Mouse (Mus musculus) MEL (cell line): Measurements from ENCODE around the gene Rnase13. TPM values are rescaled to one million over a fixed set of nuclear protein-coding genes. Genes with fewer than 3 reads are reported as not detected.

Experiments used
- DNase-seq: peaks from one replicate; pipeline ENCODE4 v3.0.0; 2011; ENCODE audit warnings: low read depth, low spot score
- H3K27ac ChIP-seq: 2 replicates; pipeline ENCODE4 v1.5.1; 2012; ENCODE audit warnings: low read depth, mild to moderate bottlenecking, control low read depth, low read length, moderate library complexity; ENCODE audit not compliant: control insufficient read depth
- H3K27me3 ChIP-seq, 2 experiments: fragments of 150-350 bp in 1 of 2; sonication (generic) in 1 of 2; 2 replicates each; pipeline ENCODE4 v1.6.1; 2012; ENCODE audit warnings: low read length in 2 of 2, mild to moderate bottlenecking in 2 of 2, improper control_type of control experiment in 1 of 2, moderate library complexity in 1 of 2; ENCODE audit not compliant: insufficient read depth in 2 of 2, control insufficient read depth in 1 of 2
- H3K36me3 ChIP-seq, 2 experiments: 2 replicates each; pipeline ENCODE4 v1.6.1; 2012 to 2014; ENCODE audit warnings: low read length in 2 of 2, improper control_type of control experiment in 1 of 2, inconsistent platforms in 1 of 2, mild to moderate bottlenecking in 1 of 2; ENCODE audit not compliant: insufficient read depth in 2 of 2, control insufficient read depth in 1 of 2
- H3K4me1 ChIP-seq, 2 experiments: fragments of 150-350 bp in 1 of 2; sonication (generic) in 1 of 2; 2 replicates each; pipeline ENCODE4 v1.6.1; 2012; ENCODE audit warnings: low read length in 2 of 2, improper control_type of control experiment in 1 of 2, mild to moderate bottlenecking in 1 of 2; ENCODE audit not compliant: insufficient read depth in 2 of 2, control insufficient read depth in 1 of 2
- H3K4me3 ChIP-seq, 2 experiments: fragments of 150-350 bp in 1 of 2; sonication (generic) in 1 of 2; 2 replicates each; pipeline ENCODE4 v1.5.1; 2012; ENCODE audit warnings: low read depth in 2 of 2, low read length in 2 of 2, mild to moderate bottlenecking in 2 of 2, moderate library complexity in 2 of 2, control low read depth in 1 of 2, improper control_type of control experiment in 1 of 2; ENCODE audit not compliant: control insufficient read depth in 1 of 2, insufficient read depth in 1 of 2
- H3K79me2 ChIP-seq: 2 replicates; pipeline ENCODE4 v1.6.1; 2012; ENCODE audit warnings: mild to moderate bottlenecking, low read length, moderate library complexity; ENCODE audit not compliant: control insufficient read depth, poor library complexity, insufficient read depth
- H3K9ac ChIP-seq: 2 replicates; pipeline ENCODE4 v1.6.1; 2012; ENCODE audit warnings: low read depth, mild to moderate bottlenecking, control low read depth, low read length, moderate library complexity; ENCODE audit not compliant: control insufficient read depth, poor library complexity, severe bottlenecking
- H3K9me3 ChIP-seq: fragments of 150-350 bp; sonication (generic); replicated peaks from 2 replicates; pipeline ENCODE4 v1.6.1; 2012; ENCODE audit warnings: mild to moderate bottlenecking, low read length, improper control_type of control experiment, moderate library complexity; ENCODE audit not compliant: insufficient read depth
- CHD2 ChIP-seq: IDR thresholded peaks from 2 replicates; pipeline ENCODE4 v1.6.1; 2011; ENCODE audit warnings: low read length, improper control_type of control experiment
- CTCF ChIP-seq, 3 experiments: IDR thresholded peaks in 2 of 3; conservative IDR thresholded peaks in 1 of 3; 2 replicates each; pipeline ENCODE4 v1.5.1; 2011 to 2012; ENCODE audit warnings: low read length in 3 of 3, low read depth in 2 of 3, mild to moderate bottlenecking in 2 of 3, improper control_type of control experiment in 1 of 3, inconsistent platforms in 1 of 3, mixed read lengths in 1 of 3, moderate library complexity in 1 of 3; ENCODE audit not compliant: control insufficient read depth in 1 of 3, insufficient read depth in 1 of 3, poor library complexity in 1 of 3, severe bottlenecking in 1 of 3
- E2F4 ChIP-seq: IDR thresholded peaks from 2 replicates; pipeline ENCODE4 v1.6.1; 2011; ENCODE audit warnings: low read depth, low read length, improper control_type of control experiment, borderline replicate concordance
- GATA1 ChIP-seq: IDR thresholded peaks from 2 replicates; pipeline ENCODE4 v1.6.1; 2011; ENCODE audit warnings: low read depth, low read length, improper control_type of control experiment
- KAT2A ChIP-seq: conservative IDR thresholded peaks from 2 replicates; pipeline ENCODE4 v1.6.1; 2012; ENCODE audit warnings: low read depth, low read length, improper control_type of control experiment, inconsistent platforms
- MAZ ChIP-seq: IDR thresholded peaks from 2 replicates; pipeline ENCODE4 v1.6.1; 2012; ENCODE audit warnings: low read depth, mild to moderate bottlenecking, inconsistent platforms, low read length, improper control_type of control experiment
- MXI1 ChIP-seq: IDR thresholded peaks from 2 replicates; pipeline ENCODE4 v1.6.1; 2011; ENCODE audit warnings: mild to moderate bottlenecking, low read depth, low read length, improper control_type of control experiment
- MYB ChIP-seq: IDR thresholded peaks from 2 replicates; pipeline ENCODE4 v1.6.1; 2011; ENCODE audit warnings: mild to moderate bottlenecking, low read depth, low read length, improper control_type of control experiment
- NELFE ChIP-seq: IDR thresholded peaks from 2 replicates; pipeline ENCODE4 v1.6.1; 2011; ENCODE audit warnings: low read depth, low read length, improper control_type of control experiment
- NRF1 ChIP-seq: IDR thresholded peaks from 2 replicates; pipeline ENCODE4 v1.6.1; 2014; ENCODE audit warnings: low read depth, mild to moderate bottlenecking, inconsistent platforms, low read length, improper control_type of control experiment, moderate library complexity; ENCODE audit not compliant: poor library complexity, insufficient read depth, severe bottlenecking
- POLR2A ChIP-seq, 2 experiments: IDR thresholded peaks; 2 replicates each; pipeline ENCODE4 v1.6.1; 2011 to 2012; ENCODE audit warnings: low read length in 2 of 2, mild to moderate bottlenecking in 2 of 2, control low read depth in 1 of 2, improper control_type of control experiment in 1 of 2, low read depth in 1 of 2, moderate library complexity in 1 of 2; ENCODE audit not compliant: control insufficient read depth in 1 of 2, insufficient read depth in 1 of 2, poor library complexity in 1 of 2
- POLR2AphosphoS5 ChIP-seq: IDR thresholded peaks from 2 replicates; pipeline ENCODE4 v1.6.1; 2012; ENCODE audit warnings: low read depth, borderline replicate concordance, mild to moderate bottlenecking, inconsistent platforms, low read length, moderate library complexity, mixed read lengths
- RAD21 ChIP-seq: IDR thresholded peaks from 2 replicates; pipeline ENCODE4 v1.6.1; 2011; ENCODE audit warnings: mild to moderate bottlenecking, low read depth, low read length, improper control_type of control experiment
- SMC3 ChIP-seq: IDR thresholded peaks from 2 replicates; pipeline ENCODE4 v1.6.1; 2011; ENCODE audit warnings: low read depth, low read length, improper control_type of control experiment
- TBP ChIP-seq: IDR thresholded peaks from 2 replicates; pipeline ENCODE4 v1.8.0; 2011; ENCODE audit warnings: low read depth, low read length, improper control_type of control experiment
- TCF12 ChIP-seq: IDR thresholded peaks from 2 replicates; pipeline ENCODE4 v1.6.1; 2014; ENCODE audit warnings: low read depth, mild to moderate bottlenecking, inconsistent platforms, low read length, improper control_type of control experiment, moderate library complexity
- UBTF ChIP-seq: IDR thresholded peaks from 2 replicates; pipeline ENCODE4 v1.6.1; 2012; ENCODE audit warnings: low read depth, mild to moderate bottlenecking, inconsistent platforms, low read length, improper control_type of control experiment, moderate library complexity, borderline replicate concordance; ENCODE audit not compliant: insufficient read depth
- USF2 ChIP-seq, 2 experiments: IDR thresholded peaks; 2 replicates each; pipeline ENCODE4 v1.6.1; 2011 to 2012; ENCODE audit warnings: improper control_type of control experiment in 2 of 2, low read length in 2 of 2, borderline replicate concordance in 1 of 2, inconsistent platforms in 1 of 2, low read depth in 1 of 2, mild to moderate bottlenecking in 1 of 2; ENCODE audit not compliant: insufficient read depth in 1 of 2
- ZMIZ1 ChIP-seq: IDR thresholded peaks from 2 replicates; pipeline ENCODE4 v1.6.1; 2012; ENCODE audit warnings: low read depth, mild to moderate bottlenecking, inconsistent platforms, low read length, improper control_type of control experiment, moderate library complexity
- ZNF384 ChIP-seq: IDR thresholded peaks from 2 replicates; pipeline ENCODE4 v1.6.1; 2012; ENCODE audit warnings: low read depth, mild to moderate bottlenecking, inconsistent platforms, low read length, improper control_type of control experiment
- polyA plus RNA-seq, 2 experiments: library from polyadenylated mRNA; stranded (reverse) in 1 of 2; unstranded in 1 of 2; fragments of >175 nt in 1 of 2; fragments of >200 nt in 1 of 2; gene quantifications; 2 replicates each; pipeline versions ENCODE4 v1.2.1 to v1.2.4; 2012; ENCODE audit warnings: low replicate concordance in 2 of 2, low read depth in 1 of 2; ENCODE audit not compliant: insufficient read length in 2 of 2, insufficient read depth in 1 of 2, missing spikeins in 1 of 2
- total RNA-seq: library from RNA; depleted of rRNA; stranded (reverse); fragments of 300-350 nt; gene quantifications from 2 replicates; pipeline ENCODE4 v1.2.3, GENCODE M21; 2012; rRNA removed

The Rnase13 gene
- not detected in 2 replicates for total RNA-seq
- not detected for polyA plus RNA-seq

- H3K36me3 ChIP-seq = no peaks in the 10 kb centered on the region
- H3K9me3 ChIP-seq = no peaks in the 10 kb centered on the region
- no peaks in the 10 kb centered on the region for H3K27me3 ChIP-seq
- no peak for TF ChIP-seq MAZ
- TF ChIP-seq GATA1 = no peak
- TF ChIP-seq UBTF = no peak
- TF ChIP-seq ZNF384 = no peak
- no peak for TF ChIP-seq E2F4
- no peak for TF ChIP-seq TCF12
- TF ChIP-seq ZMIZ1 = no peak
- TF ChIP-seq MYB = no peak
- TF ChIP-seq USF2 (IDR thresholded peaks at IDR 0.05; ENCODE audit: borderline replicate concordance in 1 of 2, insufficient read depth in 1 of 2, low read depth in 1 of 2, low read length in 2 of 2) = no peak
- TF ChIP-seq MXI1 = no peak
- no peak for TF ChIP-seq KAT2A
- TF ChIP-seq NRF1 = no peak
- no peak for TF ChIP-seq RAD21
- no peak for TF ChIP-seq CTCF (IDR thresholded peaks at IDR 0.05 in 2 of 3, conservative IDR thresholded peaks at IDR 0.05 in 1 of 3; ENCODE audit: control insufficient read depth in 1 of 3, insufficient read depth in 1 of 3, low read depth in 2 of 3, low read length in 3 of 3, poor library complexity in 1 of 3, severe bottlenecking in 1 of 3)
- H3K4me3 ChIP-seq = no peak within 1 kb of the TSS
- H3K27ac ChIP-seq = no peak within 1 kb of the TSS
- H3K79me2 ChIP-seq = no peaks in the 10 kb centered on the region
- H3K4me1 ChIP-seq = no peaks in the 10 kb centered on the region
- DNase-seq = no peak
- H3K9ac ChIP-seq = no peak within 1 kb of the TSS
These were observed at the start of gene Rnase13 for GRCm38 (mm10) chr14:51922571-51922865. Rnase13 (minus strand) TSS chr14:51922773.

GRCm38 (mm10) chr14:51967400-51967799, 44.8 kb upstream of the Rnase13 start:
- Histone ChIP-seq H3K27ac (no peak overlapping the region), H3K27me3 (no peaks in the 10 kb centered on the region)
- TF ChIP-seq POLR2AphosphoS5 (no peak), POLR2A (IDR thresholded peaks at IDR 0.05; ENCODE audit: control insufficient read depth in 1 of 2, insufficient read depth in 1 of 2, low read depth in 1 of 2, low read length in 2 of 2, poor library complexity in 1 of 2) (no peak), TCF12 (no peak), NELFE (no peak), TBP (no peak), MYB (no peak), NRF1 (no peak), ZNF384 (no peak), CHD2 (no peak), CTCF (IDR thresholded peaks at IDR 0.05 in 2 of 3, conservative IDR thresholded peaks at IDR 0.05 in 1 of 3; ENCODE audit: control insufficient read depth in 1 of 3, insufficient read depth in 1 of 3, low read depth in 2 of 3, low read length in 3 of 3, poor library complexity in 1 of 3, severe bottlenecking in 1 of 3) (no peak), SMC3 (no peak), RAD21 (no peak), ZMIZ1 (no peak), KAT2A (no peak)

More at GRCm38 (mm10) chr14:51967400-51967799, 44.8 kb upstream of the Rnase13 start:
- H3K4me1 ChIP-seq = no peaks in the 10 kb centered on the region
- DNase-seq = no peak
- H3K9ac ChIP-seq = no peak overlapping the region
- no peaks in the 10 kb centered on the region for H3K9me3 ChIP-seq
- no peaks in the 10 kb centered on the region for H3K79me2 ChIP-seq
- H3K36me3 ChIP-seq = no peaks in the 10 kb centered on the region
- H3K4me3 ChIP-seq = no peak overlapping the region
